Mouse (Mus musculus): ENCODE measurements around the gene Pdcd7.

The Pdcd7 gene

GRCm38 (mm10) chr9:65345854-65346475 lies at the start of gene Pdcd7:
Gene Pdcd7, plus strand, starts transcription at chr9:65346104.
- peak; percentile 92 for DNase-seq (ENCODE audit: low read depth)

- no peak for DNase-seq (ENCODE audit: low read depth)
These were observed 48.8 kb upstream of the Pdcd7 start for GRCm38 (mm10) chr9:65297056-65297455.

- no peak for DNase-seq (ENCODE audit: low read depth)
These were observed 47.1 kb upstream of the Pdcd7 start for GRCm38 (mm10) chr9:65298761-65299160.

- DNase-seq (ENCODE audit: low read depth) = no peak
These were observed 46.3 kb upstream of the Pdcd7 start for GRCm38 (mm10) chr9:65299650-65300049.

GRCm38 (mm10) chr9:65302327-65302983 lies 43.4 kb upstream of the Pdcd7 start:
- DNase-seq (ENCODE audit: low read depth) = no peak

- DNase-seq (ENCODE audit: low read depth) = no peak
These were observed 42.3 kb upstream of the Pdcd7 start for GRCm38 (mm10) chr9:65303586-65303985.

GRCm38 (mm10) chr9:65304300-65304699 lies 41.6 kb upstream of the Pdcd7 start:
- no peak for DNase-seq (ENCODE audit: low read depth)

- DNase-seq (ENCODE audit: low read depth) = no peak
These were observed 39.2 kb upstream of the Pdcd7 start for GRCm38 (mm10) chr9:65306672-65307071.

GRCm38 (mm10) chr9:65308011-65308410 lies 37.9 kb upstream of the Pdcd7 start:
- DNase-seq (ENCODE audit: low read depth) = no peak

- DNase-seq (ENCODE audit: low read depth) = peak; percentile 18
These were observed 33.1 kb upstream of the Pdcd7 start for GRCm38 (mm10) chr9:65312669-65313357.

- DNase-seq (ENCODE audit: low read depth) = no peak
These were observed 32.1 kb upstream of the Pdcd7 start for GRCm38 (mm10) chr9:65313846-65314245.

- no peak for DNase-seq (ENCODE audit: low read depth)
These were observed 23.5 kb upstream of the Pdcd7 start for GRCm38 (mm10) chr9:65322255-65322900.

GRCm38 (mm10) chr9:65325971-65326370 lies 19.9 kb upstream of the Pdcd7 start:
- DNase-seq (ENCODE audit: low read depth) = no peak

- no peak for DNase-seq (ENCODE audit: low read depth)
These were observed 18.5 kb upstream of the Pdcd7 start for GRCm38 (mm10) chr9:65327371-65327770.

GRCm38 (mm10) chr9:65333958-65334357 lies 11.9 kb upstream of the Pdcd7 start:
- no peak for DNase-seq (ENCODE audit: low read depth)

- no peak for DNase-seq (ENCODE audit: low read depth)
These were observed 6.8 kb upstream of the Pdcd7 start for GRCm38 (mm10) chr9:65339146-65339545.

- DNase-seq (ENCODE audit: low read depth) = no peak
These were observed 5.5 kb upstream of the Pdcd7 start for GRCm38 (mm10) chr9:65340414-65340813.

- peak; percentile 12 for DNase-seq (ENCODE audit: low read depth)
These were observed 465 bp upstream of the Pdcd7 start for GRCm38 (mm10) chr9:65345439-65345838.

- peak; percentile 74 for DNase-seq (ENCODE audit: low read depth)
These were observed 690 bp downstream of the Pdcd7 start for GRCm38 (mm10) chr9:65346476-65347111.

GRCm38 (mm10) chr9:65347112-65347850 lies 1.4 kb downstream of the Pdcd7 start:
- no peak for DNase-seq (ENCODE audit: low read depth)

GRCm38 (mm10) chr9:65353251-65353650 lies 7.3 kb downstream of the Pdcd7 start:
- DNase-seq (ENCODE audit: low read depth) = no peak

GRCm38 (mm10) chr9:65356561-65356960 lies 10.7 kb downstream of the Pdcd7 start:
- no peak for DNase-seq (ENCODE audit: low read depth)

Measured in naive thymus-derived CD4-positive, alpha-beta T cell, adult 2 months (primary cell).